Mouse (Mus musculus) ES-E14 (cell line): ENCODE results near the gene Bcar3.

Experiments
- CHD2 ChIP-seq: IDR thresholded peaks from 2 replicates; pipeline ENCODE4 v1.6.1; 2014; ENCODE audit warnings: mild to moderate bottlenecking, low read depth, low read length, inconsistent platforms
- HCFC1 ChIP-seq: IDR thresholded peaks from 2 replicates; pipeline ENCODE4 v1.6.1; 2012; ENCODE audit warnings: low read length, inconsistent platforms, borderline replicate concordance; ENCODE audit not compliant: insufficient read depth
- MAFK ChIP-seq: IDR thresholded peaks from 2 replicates; pipeline ENCODE4 v1.6.1; 2014; ENCODE audit warnings: mild to moderate bottlenecking, low read depth, low read length, inconsistent platforms; ENCODE audit not compliant: insufficient read depth
- ZC3H11A ChIP-seq: IDR thresholded peaks from 2 replicates; pipeline ENCODE4 v1.6.1; 2012; ENCODE audit warnings: low read depth, mild to moderate bottlenecking, inconsistent platforms, low read length, borderline replicate concordance
- ZNF384 ChIP-seq: IDR thresholded peaks from 2 replicates; pipeline ENCODE4 v1.6.1; 2012; ENCODE audit warnings: low read depth, low read length, inconsistent platforms

GRCm38 (mm10) chr3:122422276-122422675, 128.3 kb downstream of the Bcar3 start:
- no peak for TF ChIP-seq ZNF384
- TF ChIP-seq ZC3H11A = no peak
- no peak for TF ChIP-seq CHD2
- TF ChIP-seq HCFC1 = no peak
- no peak for TF ChIP-seq MAFK
